Mouse (Mus musculus) right cerebral cortex, postnatal 4 days (tissue): ENCODE data around the gene Lingo1.
A peak's percentile ranks its signal among the peaks of the same experiment; 100 is the strongest.

Experiments
- DNase-seq: peaks from one replicate; pipeline ENCODE4 v3.0.0-alpha.2; 2022

Lingo1 gene

GRCm38 (mm10) chr9:56722089-56722825, 74.0 kb downstream of the Lingo1 start:
- peak; percentile 44 for DNase-seq

- no peak for DNase-seq
Observed at GRCm38 (mm10) chr9:56718984-56719383, 77.3 kb downstream of the Lingo1 start.

GRCm38 (mm10) chr9:56716565-56716964, 79.7 kb downstream of the Lingo1 start:
- no peak for DNase-seq

GRCm38 (mm10) chr9:56716066-56716465, 80.2 kb downstream of the Lingo1 start:
- no peak for DNase-seq

- no peak for DNase-seq
Observed at GRCm38 (mm10) chr9:56714391-56714790, 81.9 kb downstream of the Lingo1 start.

GRCm38 (mm10) chr9:56712667-56713369, 83.5 kb downstream of the Lingo1 start:
- peak; percentile 64 for DNase-seq

- DNase-seq, result no peak
Observed at GRCm38 (mm10) chr9:56710958-56711357, 85.3 kb downstream of the Lingo1 start.

GRCm38 (mm10) chr9:56706482-56707085, 89.7 kb downstream of the Lingo1 start:
- no peak for DNase-seq

- DNase-seq, result peak; percentile 68
Observed at GRCm38 (mm10) chr9:56701394-56701793, 94.9 kb downstream of the Lingo1 start.

- no peak for DNase-seq
Observed at GRCm38 (mm10) chr9:56700866-56701265, 95.4 kb downstream of the Lingo1 start.

GRCm38 (mm10) chr9:56698715-56699370, 97.4 kb downstream of the Lingo1 start:
- DNase-seq, result no peak

- DNase-seq, result no peak
Observed at GRCm38 (mm10) chr9:56694079-56694478, 102.2 kb downstream of the Lingo1 start.

GRCm38 (mm10) chr9:56691226-56691625, 105.0 kb downstream of the Lingo1 start:
- DNase-seq, result no peak

- no peak for DNase-seq
Observed at GRCm38 (mm10) chr9:56690679-56691078, 105.6 kb downstream of the Lingo1 start.

GRCm38 (mm10) chr9:56687490-56687889, 108.8 kb downstream of the Lingo1 start:
- DNase-seq, result no peak

- no peak for DNase-seq
Observed at GRCm38 (mm10) chr9:56687145-56687477, 109.2 kb downstream of the Lingo1 start.

- DNase-seq, result no peak
Observed at GRCm38 (mm10) chr9:56686339-56687144, 109.7 kb downstream of the Lingo1 start.

GRCm38 (mm10) chr9:56682826-56683225, 113.4 kb downstream of the Lingo1 start:
- no peak for DNase-seq

GRCm38 (mm10) chr9:56681950-56682349, 114.3 kb downstream of the Lingo1 start:
- no peak for DNase-seq

GRCm38 (mm10) chr9:56678929-56679681, 117.2 kb downstream of the Lingo1 start:
- DNase-seq, result no peak

- no peak for DNase-seq
Observed at GRCm38 (mm10) chr9:56675696-56676095, 120.6 kb downstream of the Lingo1 start.
